Mouse (Mus musculus): ENCODE measurements around the gene Fads1.

The Fads1 gene

GRCm38 (mm10) chr19:10210885-10211284, 28.2 kb downstream of the Fads1 start:
- DNase-seq (ENCODE audit: low read depth, low spot score) = no peak

GRCm38 (mm10) chr19:10213796-10214471, 31.2 kb downstream of the Fads1 start:
- DNase-seq (ENCODE audit: low read depth, low spot score) = no peak

- DNase-seq (ENCODE audit: low read depth, low spot score) = peak; percentile 49
These were observed 33.4 kb downstream of the Fads1 start for GRCm38 (mm10) chr19:10216101-10216500.

GRCm38 (mm10) chr19:10219108-10219507, 36.4 kb downstream of the Fads1 start:
- peak; percentile 75 for DNase-seq (ENCODE audit: low read depth, low spot score)

GRCm38 (mm10) chr19:10219593-10219992, 36.9 kb downstream of the Fads1 start:
- no peak for DNase-seq (ENCODE audit: low read depth, low spot score)

- no peak for DNase-seq (ENCODE audit: low read depth, low spot score)
These were observed 38.9 kb downstream of the Fads1 start for GRCm38 (mm10) chr19:10221585-10221984.

GRCm38 (mm10) chr19:10222656-10223055, 40.0 kb downstream of the Fads1 start:
- peak; percentile 83 for DNase-seq (ENCODE audit: low read depth, low spot score)

- no peak for DNase-seq (ENCODE audit: low read depth, low spot score)
These were observed 40.9 kb downstream of the Fads1 start for GRCm38 (mm10) chr19:10223561-10223960.

- peak; percentile 22 for DNase-seq (ENCODE audit: low read depth, low spot score)
These were observed 42.2 kb downstream of the Fads1 start for GRCm38 (mm10) chr19:10224637-10225453.

GRCm38 (mm10) chr19:10225767-10226166, 43.1 kb downstream of the Fads1 start:
- DNase-seq (ENCODE audit: low read depth, low spot score) = no peak

- DNase-seq (ENCODE audit: low read depth, low spot score) = no peak
These were observed 48.3 kb downstream of the Fads1 start for GRCm38 (mm10) chr19:10231016-10231415.

GRCm38 (mm10) chr19:10231871-10232270, 49.2 kb downstream of the Fads1 start:
- peak; percentile 88 for DNase-seq (ENCODE audit: low read depth, low spot score)

GRCm38 (mm10) chr19:10232327-10233017, 49.8 kb downstream of the Fads1 start:
- DNase-seq (ENCODE audit: low read depth, low spot score) = peak; percentile 31

- no peak for DNase-seq (ENCODE audit: low read depth, low spot score)
These were observed 53.3 kb downstream of the Fads1 start for GRCm38 (mm10) chr19:10235784-10236565.

GRCm38 (mm10) chr19:10238477-10238876, 55.8 kb downstream of the Fads1 start:
- no peak for DNase-seq (ENCODE audit: low read depth, low spot score)

GRCm38 (mm10) chr19:10239419-10239818, 56.7 kb downstream of the Fads1 start:
- DNase-seq (ENCODE audit: low read depth, low spot score) = no peak

GRCm38 (mm10) chr19:10239975-10240653, 57.4 kb downstream of the Fads1 start:
- no peak for DNase-seq (ENCODE audit: low read depth, low spot score)

GRCm38 (mm10) chr19:10240654-10241305, 58.1 kb downstream of the Fads1 start, which contains the start of gene Myrf:
Gene Myrf, minus strand, starts transcription at chr19:10240748.
- peak; percentile 94 for DNase-seq (ENCODE audit: low read depth, low spot score)

- DNase-seq (ENCODE audit: low read depth, low spot score) = no peak
These were observed 60.2 kb downstream of the Fads1 start for GRCm38 (mm10) chr19:10242916-10243315.

- DNase-seq (ENCODE audit: low read depth, low spot score) = peak; percentile 72
These were observed 61.5 kb downstream of the Fads1 start for GRCm38 (mm10) chr19:10244183-10244582.
